Mouse (Mus musculus) cerebellum, adult 2 months (tissue): ENCODE results near the gene Gfi1.

Experiments
- CTCF ChIP-seq: fragments of 200-500 bp; IDR thresholded peaks from 2 replicates; pipeline ENCODE4 v1.5.1; 2011; ENCODE audit warnings: low read depth, mild to moderate bottlenecking, control low read depth, low read length, moderate library complexity, borderline replicate concordance; ENCODE audit not compliant: insufficient read depth
- POLR2A ChIP-seq: fragments of 200-500 bp; IDR thresholded peaks from 2 replicates; pipeline ENCODE4 v1.6.1; 2011; ENCODE audit warnings: low read length, control low read depth, borderline replicate concordance; ENCODE audit not compliant: insufficient read depth

- TF ChIP-seq CTCF (no peak), POLR2A (no peak)
Measured at GRCm38 (mm10) chr5:107688499-107688866, 37.4 kb downstream of the Gfi1 start.
